Mouse (Mus musculus) brown adipose tissue, adult 24 weeks (tissue): ENCODE data around the gene Camta1. TPM values are rescaled to one million over a fixed set of nuclear protein-coding genes. Genes with fewer than 3 reads are reported as not detected.

Experiments
- H3K27ac ChIP-seq: fragments of 200-500 bp; replicated peaks from 2 replicates; pipeline ENCODE4 v1.5.1; 2012; ENCODE audit warnings: low read depth, mild to moderate bottlenecking, low read length
- H3K4me1 ChIP-seq: fragments of 200-500 bp; 2 replicates; pipeline ENCODE4 v1.6.1; 2012; ENCODE audit warnings: low read length, mixed read lengths; ENCODE audit not compliant: control insufficient read depth, insufficient read depth, insufficient read length
- H3K4me3 ChIP-seq: fragments of 200-500 bp; 2 replicates; pipeline ENCODE4 v1.5.1; 2012; ENCODE audit warnings: low read depth, mild to moderate bottlenecking, low read length, moderate library complexity; ENCODE audit not compliant: insufficient read depth
- polyA plus RNA-seq: library from polyadenylated mRNA; stranded (reverse); fragments of >200 nt; gene quantifications from 2 replicates; pipeline ENCODE4 v1.2.4, GENCODE M21; 2012; ENCODE audit not compliant: missing spikeins, insufficient read depth, insufficient read length

Camta1 gene
- polyA plus RNA-seq, 1 experiment, result 56.8 TPM

GRCm38 (mm10) chr4:151240465-151240864, 621.2 kb downstream of the Camta1 start:
- no peak overlapping the region for H3K27ac ChIP-seq
- H3K4me1 ChIP-seq, result no peaks in the 10 kb centered on the region
- no peak overlapping the region for H3K4me3 ChIP-seq

GRCm38 (mm10) chr4:151238970-151239684, 622.5 kb downstream of the Camta1 start:
- H3K4me3 ChIP-seq, result no peak overlapping the region
- H3K4me1 ChIP-seq, result no peaks in the 10 kb centered on the region

GRCm38 (mm10) chr4:151237501-151237900, 624.2 kb downstream of the Camta1 start:
- Histone ChIP-seq H3K27ac (no peak overlapping the region), H3K4me3 (no peak overlapping the region), H3K4me1 (no peaks in the 10 kb centered on the region)

More at GRCm38 (mm10) chr4:151238970-151239684, 622.5 kb downstream of the Camta1 start:
- H3K27ac ChIP-seq, result no peak overlapping the region

- Histone ChIP-seq H3K4me3 (no peak overlapping the region), H3K27ac (no peak overlapping the region), H3K4me1 (no peaks in the 10 kb centered on the region)
These were observed 626.7 kb downstream of the Camta1 start for GRCm38 (mm10) chr4:151234981-151235380.

GRCm38 (mm10) chr4:151232028-151232427, 629.6 kb downstream of the Camta1 start:
- H3K4me3 ChIP-seq, result no peak overlapping the region
- no peaks in the 10 kb centered on the region for H3K4me1 ChIP-seq
- H3K27ac ChIP-seq, result no peak overlapping the region

GRCm38 (mm10) chr4:151229073-151229472, 632.6 kb downstream of the Camta1 start:
- no peaks in the 10 kb centered on the region for H3K4me1 ChIP-seq
- H3K4me3 ChIP-seq, result no peak overlapping the region

GRCm38 (mm10) chr4:151226496-151226895, 635.2 kb downstream of the Camta1 start:
- H3K27ac ChIP-seq, result no peak overlapping the region
- no peak overlapping the region for H3K4me3 ChIP-seq
- no peaks in the 10 kb centered on the region for H3K4me1 ChIP-seq

More at GRCm38 (mm10) chr4:151229073-151229472, 632.6 kb downstream of the Camta1 start:
- H3K27ac ChIP-seq, result no peak overlapping the region

- Histone ChIP-seq H3K27ac (no peak overlapping the region), H3K4me3 (no peak overlapping the region), H3K4me1 (no peaks in the 10 kb centered on the region)
These were observed 637.7 kb downstream of the Camta1 start for GRCm38 (mm10) chr4:151224017-151224416.

- H3K4me1 ChIP-seq, result no peaks in the 10 kb centered on the region
- no peak overlapping the region for H3K4me3 ChIP-seq
- no peak overlapping the region for H3K27ac ChIP-seq
These were observed 638.2 kb downstream of the Camta1 start for GRCm38 (mm10) chr4:151223263-151223996.

- H3K27ac ChIP-seq, result no peak overlapping the region
- H3K4me3 ChIP-seq, result no peak overlapping the region
- no peaks in the 10 kb centered on the region for H3K4me1 ChIP-seq
These were observed 639.0 kb downstream of the Camta1 start for GRCm38 (mm10) chr4:151222635-151223034.

GRCm38 (mm10) chr4:151216553-151217292, 645.0 kb downstream of the Camta1 start:
- Histone ChIP-seq H3K4me1 (no peaks in the 10 kb centered on the region), H3K27ac (no peak overlapping the region), H3K4me3 (no peak overlapping the region)

GRCm38 (mm10) chr4:151215866-151216265, 645.8 kb downstream of the Camta1 start:
- no peak overlapping the region for H3K4me3 ChIP-seq
- H3K4me1 ChIP-seq, result no peaks in the 10 kb centered on the region
- H3K27ac ChIP-seq, result no peak overlapping the region

GRCm38 (mm10) chr4:151215179-151215578, 646.5 kb downstream of the Camta1 start:
- Histone ChIP-seq H3K27ac (no peak overlapping the region), H3K4me1 (no peaks in the 10 kb centered on the region), H3K4me3 (no peak overlapping the region)

GRCm38 (mm10) chr4:151213475-151213874, 648.2 kb downstream of the Camta1 start:
- no peaks in the 10 kb centered on the region for H3K4me1 ChIP-seq
- H3K4me3 ChIP-seq, result no peak overlapping the region

GRCm38 (mm10) chr4:151211992-151212391, 649.7 kb downstream of the Camta1 start:
- no peaks in the 10 kb centered on the region for H3K4me1 ChIP-seq
- no peak overlapping the region for H3K27ac ChIP-seq
- H3K4me3 ChIP-seq, result no peak overlapping the region

More at GRCm38 (mm10) chr4:151213475-151213874, 648.2 kb downstream of the Camta1 start:
- H3K27ac ChIP-seq, result no peak overlapping the region
